Mouse (Mus musculus): Measurements from ENCODE around the gene Stk10. TPM values are rescaled to one million over a fixed set of nuclear protein-coding genes. Genes with fewer than 3 reads are reported as not detected.

The Stk10 gene
- polyA plus RNA-seq, 1 experiment from 2014 or later, result 5.5 TPM

- no peak overlapping the region for H3K4me2 ChIP-seq (ENCODE audit: low read depth, low read length)
- H3K36me3 ChIP-seq (ENCODE audit: control insufficient read depth, insufficient read depth), result no peaks in the 10 kb centered on the region
- no peaks in the 10 kb centered on the region for H3K27me3 ChIP-seq (ENCODE audit: control insufficient read depth, insufficient read depth, low read length)
- H3K9ac ChIP-seq (ENCODE audit: low read length), result no peak overlapping the region
- H3K4me3 ChIP-seq (ENCODE audit: low read length), result no peak overlapping the region
- H3K4me1 ChIP-seq (ENCODE audit: control insufficient read depth, insufficient read depth, low read length), result no peaks in the 10 kb centered on the region
- H3K9me3 ChIP-seq (replicated peaks; ENCODE audit: control insufficient read depth, low read length), result no peaks in the 10 kb centered on the region
- WGBS, result 42% methylated on average over 2 of the region's 2 CpGs
- no peak for ATAC-seq (replicated peaks; ENCODE audit: extremely low read depth, insufficient read depth, low FRiP score)
- H3K27ac ChIP-seq (ENCODE audit: low read length), result no peak overlapping the region
These were observed 47.9 kb downstream of the Stk10 start for GRCm38 (mm10) chr11:32581031-32581430.

GRCm38 (mm10) chr11:32582813-32583212, 49.7 kb downstream of the Stk10 start:
- Histone ChIP-seq H3K9me3 (replicated peaks; ENCODE audit: control insufficient read depth, low read length) (no peaks in the 10 kb centered on the region), H3K27ac (ENCODE audit: low read length) (no peak overlapping the region), H3K27me3 (ENCODE audit: control insufficient read depth, insufficient read depth, low read length) (no peaks in the 10 kb centered on the region), H3K4me1 (ENCODE audit: control insufficient read depth, insufficient read depth, low read length) (no peaks in the 10 kb centered on the region), H3K9ac (ENCODE audit: low read length) (no peak overlapping the region), H3K36me3 (ENCODE audit: control insufficient read depth, insufficient read depth) (no peaks in the 10 kb centered on the region), H3K4me2 (ENCODE audit: low read depth, low read length) (no peak overlapping the region), H3K4me3 (ENCODE audit: low read length) (no peak overlapping the region)
- ATAC-seq (replicated peaks; ENCODE audit: extremely low read depth, insufficient read depth, low FRiP score), result no peak
- WGBS, result 52% methylated on average over 5 of the region's 5 CpGs

- no peak overlapping the region for H3K4me2 ChIP-seq (ENCODE audit: low read depth, low read length)
- no peaks in the 10 kb centered on the region for H3K4me1 ChIP-seq (ENCODE audit: control insufficient read depth, insufficient read depth, low read length)
- WGBS, result 78% methylated on average over 6 of the region's 6 CpGs
- H3K4me3 ChIP-seq (ENCODE audit: low read length), result no peak overlapping the region
- H3K9me3 ChIP-seq (replicated peaks; ENCODE audit: control insufficient read depth, low read length), result no peaks in the 10 kb centered on the region
- ATAC-seq (replicated peaks; ENCODE audit: extremely low read depth, insufficient read depth, low FRiP score), result no peak
- no peak overlapping the region for H3K9ac ChIP-seq (ENCODE audit: low read length)
- H3K27ac ChIP-seq (ENCODE audit: low read length), result no peak overlapping the region
- H3K36me3 ChIP-seq (ENCODE audit: control insufficient read depth, insufficient read depth), result no peaks in the 10 kb centered on the region; the same call in 1 of the 2 replicates
- H3K27me3 ChIP-seq (ENCODE audit: control insufficient read depth, insufficient read depth, low read length), result no peaks in the 10 kb centered on the region
These were observed 52.9 kb downstream of the Stk10 start for GRCm38 (mm10) chr11:32585996-32586395.

DNA sequence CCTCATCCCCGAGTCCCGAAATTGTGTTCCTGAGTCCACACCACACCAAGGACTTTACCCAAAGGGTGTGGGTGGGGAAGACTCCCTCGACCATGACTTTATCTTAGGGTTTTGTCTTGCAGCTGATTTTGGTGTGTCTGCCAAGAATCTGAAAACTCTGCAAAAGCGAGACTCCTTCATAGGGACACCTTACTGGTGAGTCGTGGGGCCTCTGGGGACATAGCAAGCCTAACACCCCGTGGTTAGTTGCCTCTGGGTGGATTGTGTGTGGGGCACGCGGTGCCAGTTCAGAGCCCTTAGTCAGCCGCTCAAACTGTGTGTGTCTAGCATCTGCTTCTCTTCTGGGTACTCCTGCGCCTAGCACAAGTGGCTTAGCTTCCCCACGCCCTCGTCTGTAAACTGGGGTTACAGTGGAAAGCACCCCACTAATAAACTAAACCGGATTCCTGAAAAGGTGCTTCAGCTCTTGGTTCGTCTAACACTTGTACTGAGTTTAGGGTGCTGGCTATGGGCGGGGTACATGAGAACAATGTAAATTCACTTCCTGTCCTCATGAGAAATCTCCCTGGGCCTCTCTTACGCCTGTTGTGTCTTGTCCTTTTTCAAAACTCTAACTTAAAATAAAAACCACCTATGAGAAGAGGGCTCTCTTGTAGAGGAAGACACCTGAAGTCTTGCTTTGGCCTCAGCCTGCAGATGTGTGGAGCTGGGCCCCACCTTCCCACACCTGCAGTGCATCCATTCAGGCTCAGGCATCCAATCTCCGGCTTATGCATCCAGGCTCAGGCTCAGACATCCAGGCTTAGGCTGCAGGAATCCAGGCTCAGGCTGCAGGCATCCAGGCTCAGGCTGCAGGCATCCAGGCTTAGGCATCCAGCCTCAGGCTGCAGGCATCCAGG, 54.3 kb downstream of the Stk10 start:
- ATAC-seq (replicated peaks; ENCODE audit: extremely low read depth, insufficient read depth, low FRiP score), result peak; percentile 14; the same call in 1 of the 2 replicates
- Histone ChIP-seq H3K9ac (ENCODE audit: low read length) (peak overlapping the region; percentile 19; the same call in 1 of the 2 replicates), H3K36me3 (ENCODE audit: control insufficient read depth, insufficient read depth) (no peaks in the 10 kb centered on the region; the same call in 1 of the 2 replicates), H3K4me2 (ENCODE audit: low read depth, low read length) (no peak overlapping the region), H3K4me3 (ENCODE audit: low read length) (no peak overlapping the region), H3K9me3 (replicated peaks; ENCODE audit: control insufficient read depth, low read length) (no peaks in the 10 kb centered on the region), H3K4me1 (ENCODE audit: control insufficient read depth, insufficient read depth, low read length) (no peaks in the 10 kb centered on the region), H3K27me3 (ENCODE audit: control insufficient read depth, insufficient read depth, low read length) (no peaks in the 10 kb centered on the region), H3K27ac (ENCODE audit: low read length) (no peak overlapping the region)
- 69% methylated on average over 17 of the region's 17 CpGs for WGBS

DNA sequence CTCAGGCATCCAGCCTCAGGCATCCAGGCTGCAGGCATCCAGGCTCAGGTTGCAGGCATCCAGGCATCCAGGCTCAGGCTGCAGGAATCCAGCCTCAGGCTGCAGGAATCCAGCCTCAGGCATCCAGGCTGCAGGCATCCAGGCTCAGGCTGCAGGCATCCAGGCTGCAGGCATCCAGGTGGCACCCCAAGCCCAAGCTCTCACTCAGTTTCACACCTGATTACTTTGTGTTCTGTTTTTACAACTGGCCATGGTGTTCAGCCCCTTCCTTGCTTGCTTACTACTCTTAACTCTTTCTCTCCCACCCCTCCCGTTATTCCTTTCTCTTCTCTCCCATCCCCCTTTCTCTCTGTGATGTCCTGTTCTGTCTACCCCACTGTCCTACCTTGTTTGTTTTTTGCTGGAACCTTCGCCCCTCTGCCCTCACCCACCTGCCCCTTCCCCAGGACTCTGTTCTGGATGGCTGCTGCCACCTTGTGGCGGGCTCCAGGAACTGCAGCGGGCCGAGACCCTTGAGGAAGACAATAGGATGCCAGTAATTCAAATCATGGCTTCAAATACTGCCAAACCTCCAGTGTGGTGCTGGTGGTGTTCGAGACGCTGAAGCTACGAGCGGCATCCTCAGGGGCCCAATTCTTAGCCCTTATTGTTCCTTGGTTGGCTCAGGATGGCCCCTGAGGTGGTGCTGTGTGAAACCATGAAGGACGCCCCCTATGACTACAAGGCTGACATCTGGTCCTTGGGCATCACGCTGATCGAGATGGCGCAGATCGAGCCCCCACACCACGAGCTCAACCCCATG, 55.2 kb downstream of the Stk10 start:
- no peaks in the 10 kb centered on the region for H3K9me3 ChIP-seq (replicated peaks; ENCODE audit: control insufficient read depth, low read length)
- ATAC-seq (replicated peaks; ENCODE audit: extremely low read depth, insufficient read depth, low FRiP score), result peak; percentile 52; the same call in 1 of the 2 replicates
- no peak overlapping the region for H3K27ac ChIP-seq (ENCODE audit: low read length)
- no peak overlapping the region for H3K4me3 ChIP-seq (ENCODE audit: low read length)
- H3K4me2 ChIP-seq (ENCODE audit: low read depth, low read length), result no peak overlapping the region
- 31% methylated on average over 15 of the region's 15 CpGs for WGBS
- H3K4me1 ChIP-seq (ENCODE audit: control insufficient read depth, insufficient read depth, low read length), result no peaks in the 10 kb centered on the region
- peak overlapping the region; percentile 19; the same call in 1 of the 2 replicates for H3K9ac ChIP-seq (ENCODE audit: low read length)
- no peaks in the 10 kb centered on the region for H3K27me3 ChIP-seq (ENCODE audit: control insufficient read depth, insufficient read depth, low read length)
- no peaks in the 10 kb centered on the region; the same call in 1 of the 2 replicates for H3K36me3 ChIP-seq (ENCODE audit: control insufficient read depth, insufficient read depth)

DNA sequence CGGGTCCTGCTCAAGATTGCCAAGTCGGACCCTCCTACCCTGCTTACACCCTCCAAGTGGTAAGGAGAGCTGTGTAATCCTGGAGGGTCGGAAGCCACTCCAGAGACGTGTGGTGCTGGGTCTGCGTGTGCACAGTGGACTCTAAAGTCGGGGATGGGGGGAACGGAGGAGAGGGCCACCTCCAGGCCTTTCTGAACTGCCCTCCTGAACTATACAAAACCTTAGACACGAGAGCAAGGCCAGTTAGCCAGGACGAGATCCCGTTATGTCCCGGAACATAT, 55.7 kb downstream of the Stk10 start:
- no peak for ATAC-seq (replicated peaks; ENCODE audit: extremely low read depth, insufficient read depth, low FRiP score)
- Histone ChIP-seq H3K4me2 (ENCODE audit: low read depth, low read length) (no peak overlapping the region), H3K4me1 (ENCODE audit: control insufficient read depth, insufficient read depth, low read length) (no peaks in the 10 kb centered on the region), H3K9ac (ENCODE audit: low read length) (no peak overlapping the region), H3K9me3 (replicated peaks; ENCODE audit: control insufficient read depth, low read length) (no peaks in the 10 kb centered on the region), H3K4me3 (ENCODE audit: low read length) (no peak overlapping the region), H3K27me3 (ENCODE audit: control insufficient read depth, insufficient read depth, low read length) (no peaks in the 10 kb centered on the region), H3K27ac (ENCODE audit: low read length) (no peak overlapping the region), H3K36me3 (ENCODE audit: control insufficient read depth, insufficient read depth) (no peaks in the 10 kb centered on the region; the same call in none of the 2 replicates)
- WGBS, result 77% methylated on average over 11 of the region's 11 CpGs

- ATAC-seq (replicated peaks; ENCODE audit: extremely low read depth, insufficient read depth, low FRiP score), result no peak
- Histone ChIP-seq H3K9me3 (replicated peaks; ENCODE audit: control insufficient read depth, low read length) (peaks cover under 1% of the 10 kb centered on the region; the same call in 1 of the 2 replicates), H3K4me2 (ENCODE audit: low read depth, low read length) (no peak overlapping the region), H3K9ac (ENCODE audit: low read length) (no peak overlapping the region), H3K4me3 (ENCODE audit: low read length) (no peak overlapping the region), H3K36me3 (ENCODE audit: control insufficient read depth, insufficient read depth) (peaks cover under 1% of the 10 kb centered on the region), H3K4me1 (ENCODE audit: control insufficient read depth, insufficient read depth, low read length) (no peaks in the 10 kb centered on the region), H3K27ac (ENCODE audit: low read length) (no peak overlapping the region), H3K27me3 (ENCODE audit: control insufficient read depth, insufficient read depth, low read length) (no peaks in the 10 kb centered on the region)
- whole genome bisulfite sequencing, result 86% methylated on average over 12 of the region's 12 CpGs
These were observed 56.1 kb downstream of the Stk10 start for GRCm38 (mm10) chr11:32589201-32589600.

- peaks cover 4% of the 10 kb centered on the region; the same call in 1 of the 2 replicates for H3K9me3 ChIP-seq (replicated peaks; ENCODE audit: control insufficient read depth, low read length)
- H3K4me1 ChIP-seq (ENCODE audit: control insufficient read depth, insufficient read depth, low read length), result no peaks in the 10 kb centered on the region
- ATAC-seq (replicated peaks; ENCODE audit: extremely low read depth, insufficient read depth, low FRiP score), result no peak
- H3K4me2 ChIP-seq (ENCODE audit: low read depth, low read length), result no peak overlapping the region
- WGBS, result 87% methylated on average over 8 of the region's 8 CpGs
- H3K9ac ChIP-seq (ENCODE audit: low read length), result no peak overlapping the region
- H3K4me3 ChIP-seq (ENCODE audit: low read length), result no peak overlapping the region
- H3K36me3 ChIP-seq (ENCODE audit: control insufficient read depth, insufficient read depth), result peaks cover 3% of the 10 kb centered on the region
- no peak overlapping the region for H3K27ac ChIP-seq (ENCODE audit: low read length)
- no peaks in the 10 kb centered on the region for H3K27me3 ChIP-seq (ENCODE audit: control insufficient read depth, insufficient read depth, low read length)
These were observed 56.7 kb downstream of the Stk10 start for GRCm38 (mm10) chr11:32589791-32590190.

GRCm38 (mm10) chr11:32590205-32590604, 57.1 kb downstream of the Stk10 start:
- Histone ChIP-seq H3K4me2 (ENCODE audit: low read depth, low read length) (no peak overlapping the region), H3K9ac (ENCODE audit: low read length) (no peak overlapping the region), H3K9me3 (replicated peaks; ENCODE audit: control insufficient read depth, low read length) (peaks cover 4% of the 10 kb centered on the region; the same call in 1 of the 2 replicates), H3K36me3 (ENCODE audit: control insufficient read depth, insufficient read depth) (peaks cover 3% of the 10 kb centered on the region), H3K27ac (ENCODE audit: low read length) (no peak overlapping the region), H3K4me1 (ENCODE audit: control insufficient read depth, insufficient read depth, low read length) (no peaks in the 10 kb centered on the region), H3K4me3 (ENCODE audit: low read length) (no peak overlapping the region), H3K27me3 (ENCODE audit: control insufficient read depth, insufficient read depth, low read length) (no peaks in the 10 kb centered on the region)
- no peak for ATAC-seq (replicated peaks; ENCODE audit: extremely low read depth, insufficient read depth, low FRiP score)
- WGBS, result 77% methylated on average over 6 of the region's 6 CpGs
